Mouse (Mus musculus) olfactory bulb, adult 2 months (tissue): Measurements from ENCODE around the gene 4930402H24Rik.

Source experiments
- CTCF ChIP-seq: fragments of 200-500 bp; IDR thresholded peaks from 2 replicates; pipeline ENCODE4 v1.5.1; 2012; ENCODE audit warnings: low read depth, mild to moderate bottlenecking, low read length, moderate library complexity; ENCODE audit not compliant: insufficient read depth
- POLR2A ChIP-seq: fragments of 200-500 bp; IDR thresholded peaks from 2 replicates; pipeline ENCODE4 v1.6.1; 2012; ENCODE audit warnings: mild to moderate bottlenecking, low read depth, low read length, moderate library complexity; ENCODE audit not compliant: insufficient read depth

GRCm38 (mm10) chr2:130677211-130677610 lies 229.0 kb downstream of the 4930402H24Rik start:
- TF ChIP-seq POLR2A (no peak), CTCF (no peak)
